Mouse (Mus musculus) G1E (cell line): Measurements from ENCODE around the gene Nmnat2. TPM values are rescaled to one million over a fixed set of nuclear protein-coding genes. Genes with fewer than 3 reads are reported as not detected.

Experiments used
- ATAC-seq: 2 replicates; pipeline ENCODE4 v1.8.0; 2016; ENCODE audit warnings: mild to moderate bottlenecking; ENCODE audit not compliant: insufficient number of reproducible peaks, poor library complexity, low FRiP score, severe bottlenecking; ENCODE audit errors: extremely low read depth
- DNase-seq: peaks from one replicate; pipeline ENCODE4 v3.0.0; 2012; ENCODE audit warnings: low spot score
- H3K27me3 ChIP-seq: 2 replicates; pipeline ENCODE4 v1.6.1; 2012; ENCODE audit warnings: mild to moderate bottlenecking, low read length, inconsistent platforms; ENCODE audit not compliant: insufficient read depth
- H3K36me3 ChIP-seq: replicated peaks from 2 replicates; pipeline ENCODE3; 2012; ENCODE audit warnings: mild to moderate bottlenecking, inconsistent platforms
- H3K4me1 ChIP-seq: 2 replicates; pipeline ENCODE4 v1.6.1; 2012; ENCODE audit warnings: low read depth, low read length, inconsistent platforms, mixed read lengths; ENCODE audit not compliant: insufficient read depth
- H3K4me3 ChIP-seq: 2 replicates; pipeline ENCODE4 v1.5.1; 2012; ENCODE audit warnings: low read depth, mild to moderate bottlenecking, inconsistent platforms, low read length, moderate library complexity, mixed read lengths
- H3K9me3 ChIP-seq: replicated peaks from 2 replicates; pipeline ENCODE4 v1.6.1; 2012; ENCODE audit warnings: inconsistent platforms
- CTCF ChIP-seq: IDR thresholded peaks from 2 replicates; pipeline ENCODE4 v1.5.1; 2012; ENCODE audit warnings: low read depth, low read length, inconsistent platforms, mixed read lengths
- GATA1 ChIP-seq: IDR thresholded peaks from 2 replicates; pipeline ENCODE4 v1.6.1; 2012; ENCODE audit warnings: borderline replicate concordance, low read length, inconsistent platforms, mixed read lengths
- GATA2 ChIP-seq: IDR thresholded peaks from 2 replicates; pipeline ENCODE4 v1.6.1; 2012; ENCODE audit warnings: low read depth, low read length, inconsistent platforms, borderline replicate concordance
- POLR2AphosphoS5 ChIP-seq: IDR thresholded peaks from 2 replicates; pipeline ENCODE4 v1.6.1; 2012; ENCODE audit warnings: low read depth, low read length, inconsistent platforms; ENCODE audit not compliant: insufficient replicate concordance
- TAL1 ChIP-seq: conservative IDR thresholded peaks from 2 replicates; pipeline ENCODE4 v1.6.1; 2012; ENCODE audit warnings: low read depth, low read length, inconsistent platforms, mixed read lengths
- polyA plus RNA-seq: library from polyadenylated mRNA; stranded (reverse); fragments of >175 nt; gene quantifications from 2 replicates; pipeline ENCODE4 v1.2.3, GENCODE M21; 2012
- total RNA-seq, 2 experiments: library from RNA; stranded (forward) in 1 of 2; stranded (reverse) in 1 of 2; fragments of 200-1000 nt in 1 of 2; fragments of >200 nt in 1 of 2; fragmentation: Nextera tagmentation in 1 of 2; gene quantifications; 2 replicates each; pipeline ENCODE4 v1.2.3; 2014 to 2017

The Nmnat2 gene
- total and polyA plus RNA-seq, 3 experiments = 0.22 TPM; not detected in 2

- H3K36me3 ChIP-seq = no peaks in the 10 kb centered on the region
- TF ChIP-seq TAL1 = no peak
- TF ChIP-seq CTCF = no peak
- TF ChIP-seq POLR2AphosphoS5 = no peak
- no peak for TF ChIP-seq GATA1
- TF ChIP-seq GATA2 = no peak
Measured at GRCm38 (mm10) chr1:153084191-153084590, 129.4 kb downstream of the Nmnat2 start.

DNA sequence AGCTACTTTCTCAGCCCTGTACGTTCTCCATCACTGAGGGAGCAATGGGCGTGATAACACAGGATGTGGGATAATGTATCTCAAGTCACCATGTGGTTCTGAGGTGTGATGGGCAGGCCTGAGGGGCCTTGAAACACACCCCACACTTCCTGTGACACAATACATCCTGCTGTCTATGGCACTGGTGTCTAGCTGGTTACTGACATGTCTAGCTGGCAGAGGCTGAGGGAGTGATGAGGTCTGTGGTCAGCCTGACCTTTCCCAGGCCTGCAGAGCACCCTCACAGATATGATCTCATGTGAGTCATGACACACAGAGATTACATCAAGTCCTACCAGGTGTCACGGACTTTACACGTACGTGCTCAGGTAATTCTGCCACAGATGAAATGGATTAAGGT is 130.4 kb downstream of the Nmnat2 start:
- peaks cover 30% of the 10 kb centered on the region for H3K4me1 ChIP-seq
- DNase-seq = no peak
- no peak for ATAC-seq
- no peak overlapping the region for H3K4me3 ChIP-seq
- H3K9me3 ChIP-seq = no peaks in the 10 kb centered on the region
- H3K36me3 ChIP-seq = no peaks in the 10 kb centered on the region
- no peaks in the 10 kb centered on the region for H3K27me3 ChIP-seq
- TF ChIP-seq CTCF = no peak
- TF ChIP-seq GATA1 = no peak
- no peak for TF ChIP-seq GATA2
- no peak for TF ChIP-seq POLR2AphosphoS5
- no peak for TF ChIP-seq TAL1

More at GRCm38 (mm10) chr1:153084191-153084590, 129.4 kb downstream of the Nmnat2 start:
- Histone ChIP-seq H3K9me3 (no peaks in the 10 kb centered on the region), H3K4me3 (no peak overlapping the region), H3K4me1 (peaks cover 22% of the 10 kb centered on the region), H3K27me3 (no peaks in the 10 kb centered on the region)
- no peak for DNase-seq
- no peak for ATAC-seq

DNA sequence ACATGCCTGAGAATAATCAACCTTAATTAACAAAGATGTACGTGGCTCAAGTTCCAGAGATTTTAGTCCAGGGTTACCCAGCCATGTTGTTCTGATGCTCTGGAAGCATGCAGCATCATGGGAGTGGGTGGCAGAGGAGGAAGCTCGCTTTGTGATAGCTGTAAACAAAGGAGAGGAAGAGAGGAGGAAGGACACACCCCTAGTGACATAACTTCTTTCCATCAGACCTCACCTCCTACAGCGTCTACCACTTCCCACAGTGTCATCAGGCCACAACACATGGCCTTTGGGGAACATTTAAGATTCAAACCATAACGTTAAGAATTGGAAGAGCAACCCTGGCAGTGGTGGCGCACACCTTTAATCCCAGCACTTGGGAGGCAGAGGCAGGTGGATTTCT is 133.0 kb downstream of the Nmnat2 start:
- H3K27me3 ChIP-seq = no peaks in the 10 kb centered on the region
- DNase-seq (no peak), ATAC-seq (no peak)
- no peaks in the 10 kb centered on the region for H3K9me3 ChIP-seq
- peaks cover 55% of the 10 kb centered on the region for H3K4me1 ChIP-seq
- no peaks in the 10 kb centered on the region for H3K36me3 ChIP-seq
- H3K4me3 ChIP-seq = no peak overlapping the region
- no peak for TF ChIP-seq TAL1
- no peak for TF ChIP-seq GATA1
- no peak for TF ChIP-seq POLR2AphosphoS5

DNA sequence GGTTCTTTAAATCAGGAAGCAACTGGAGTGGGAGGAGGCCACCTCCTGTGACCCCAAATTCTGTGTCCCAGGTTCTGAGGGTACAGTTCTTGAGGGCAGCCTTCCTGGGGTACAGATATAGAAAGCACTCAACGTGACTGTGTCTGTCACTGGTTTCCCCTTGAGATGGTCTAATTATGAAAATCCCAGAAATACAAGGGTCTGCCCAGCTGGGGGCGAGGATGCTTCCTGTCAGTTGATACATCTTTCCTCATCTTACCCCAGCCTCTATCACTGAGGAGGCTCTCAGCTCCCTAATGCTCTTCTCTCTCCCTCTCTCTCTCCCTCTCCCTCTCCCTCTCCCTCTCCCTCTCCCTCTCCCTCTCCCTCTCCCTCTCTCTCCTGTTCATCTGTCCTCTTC is 135.3 kb downstream of the Nmnat2 start:
- no peak for TF ChIP-seq POLR2AphosphoS5
- no peak for TF ChIP-seq CTCF
- TF ChIP-seq GATA1 = no peak
- TF ChIP-seq GATA2 = no peak
- TF ChIP-seq TAL1 = no peak
- H3K4me1 ChIP-seq = peaks cover 68% of the 10 kb centered on the region
- no peak for DNase-seq
- peaks cover 12% of the 10 kb centered on the region for H3K27me3 ChIP-seq
- ATAC-seq = no peak
- H3K4me3 ChIP-seq = no peak overlapping the region
- H3K36me3 ChIP-seq = no peaks in the 10 kb centered on the region
- H3K9me3 ChIP-seq = no peaks in the 10 kb centered on the region

- TF ChIP-seq CTCF = no peak
- TF ChIP-seq GATA1 = no peak
- no peak for TF ChIP-seq TAL1
- TF ChIP-seq GATA2 = no peak
- TF ChIP-seq POLR2AphosphoS5 = no peak
- Histone ChIP-seq H3K9me3 (no peaks in the 10 kb centered on the region), H3K4me1 (peaks cover 65% of the 10 kb centered on the region), H3K27me3 (peaks cover 14% of the 10 kb centered on the region), H3K36me3 (no peaks in the 10 kb centered on the region), H3K4me3 (no peak overlapping the region; the same call in 1 of the 2 replicates)
- DNase-seq (no peak), ATAC-seq (no peak)
Measured at GRCm38 (mm10) chr1:153090807-153091206, 136.0 kb downstream of the Nmnat2 start.

DNA sequence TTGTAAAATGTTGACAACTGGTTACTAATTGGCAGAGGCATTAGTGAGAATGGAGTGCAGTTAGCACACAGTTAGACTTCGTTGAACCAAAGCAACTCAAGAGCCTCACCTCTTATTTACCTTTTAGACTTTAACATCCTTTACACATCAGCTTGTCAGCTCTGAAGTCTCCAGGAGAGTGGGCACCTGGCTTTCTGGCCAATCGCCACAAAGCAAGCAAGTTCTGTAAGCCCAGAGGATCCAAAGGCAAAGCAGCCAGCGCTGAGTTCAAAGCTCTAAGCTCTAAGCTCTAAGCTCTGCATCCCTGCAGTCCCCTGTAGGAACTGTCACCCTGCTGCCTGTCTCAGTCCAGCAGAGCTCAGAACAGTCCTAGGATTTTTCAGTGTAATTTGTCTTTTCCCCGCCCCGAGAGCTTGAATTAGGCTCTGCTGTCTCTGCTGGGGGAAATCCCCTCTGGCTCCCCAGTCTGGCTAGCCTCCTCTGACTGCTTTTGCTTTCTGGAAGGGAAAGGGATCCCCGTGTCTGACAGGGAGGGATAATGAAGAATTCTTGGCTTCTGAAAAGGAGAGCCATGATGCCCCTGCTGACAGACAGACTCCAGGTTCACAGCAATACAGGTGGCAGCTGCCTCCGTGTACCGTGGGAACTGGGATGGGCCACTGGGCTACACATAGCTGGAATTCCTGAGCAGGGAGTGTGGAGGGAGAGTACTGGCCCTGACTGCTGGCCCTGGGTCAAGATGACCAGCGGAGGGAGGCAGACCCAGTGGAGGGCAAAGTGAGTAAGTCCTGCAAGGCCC is 136.8 kb downstream of the Nmnat2 start:
- peaks cover 60% of the 10 kb centered on the region for H3K4me1 ChIP-seq
- DNase-seq (no peak), ATAC-seq (no peak)
- TF ChIP-seq POLR2AphosphoS5 = no peak
- TF ChIP-seq GATA1 = no peak
- H3K4me3 ChIP-seq = peak overlapping the region; percentile 28; the same call in 1 of the 2 replicates
- H3K9me3 ChIP-seq = no peaks in the 10 kb centered on the region
- H3K36me3 ChIP-seq = no peaks in the 10 kb centered on the region
- peaks cover 16% of the 10 kb centered on the region for H3K27me3 ChIP-seq
